34 mouse cellular contexts compared by ENCODE assay signal in the genomic region with DNA sequence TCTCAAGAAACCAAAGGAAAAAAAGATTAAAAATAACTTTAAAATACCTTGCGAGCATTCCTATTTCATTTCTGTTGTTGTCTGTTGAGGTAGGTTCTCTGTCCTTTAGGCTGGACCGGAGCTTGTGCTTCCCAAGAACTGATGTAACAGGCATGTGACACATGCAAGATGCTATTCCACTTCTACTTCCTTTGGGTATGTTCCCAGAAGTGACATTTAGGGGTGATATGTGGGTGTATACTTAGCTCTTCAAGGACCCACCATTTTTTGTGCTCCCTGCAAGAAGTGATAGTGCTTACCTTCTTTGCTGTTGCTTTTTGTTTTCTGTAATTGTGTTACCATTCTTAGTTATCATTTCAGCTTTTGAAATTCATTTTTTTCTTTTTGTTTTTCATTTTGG.
"Had no signal": no experiment of that assay in that cellular context is flagged by ENCODE, and none has a peak within 500 bp of the region (broad histone marks: within the 10 kb centered on the region; RNA-seq: fewer than 3 reads in every experiment).

No protein-coding gene starts in this region.

- DNase-seq: heart, postnatal 10 days; heart, postnatal 14 days; heart, postnatal 36 days; heart, postnatal 4 days; kidney, adult 11 months; kidney, adult 18-20 months; kidney, adult 2 months; kidney, adult 8-10 months; kidney, adult 9 months; kidney, postnatal 10 days; kidney, postnatal 14 days; kidney, postnatal 25 days; kidney, postnatal 36 days; kidney, postnatal 4 days; layer of hippocampus, adult 9-11 months; layer of hippocampus, postnatal 36 days had no signal

- H3K27me3 ChIP-seq: heart, embryonic 12.5 days; heart, embryonic 13.5 days; heart, embryonic 15.5 days; hindbrain, embryonic 12.5 days; hindbrain, embryonic 13.5 days; hindbrain, embryonic 15.5 days; intestine, embryonic 15.5 days; kidney, embryonic 15.5 days had no signal

- H3K4me3 ChIP-seq: heart, embryonic 12.5 days; heart, embryonic 13.5 days; heart, embryonic 15.5 days; hindbrain, embryonic 10.5 days; hindbrain, embryonic 12.5 days; hindbrain, embryonic 13.5 days; hindbrain, embryonic 15.5 days; intestine, embryonic 15.5 days; kidney, embryonic 15.5 days; layer of hippocampus, adult 2 months; left cerebral cortex, adult 2 months had no signal

- H3K9me3 ChIP-seq: heart, embryonic 12.5 days; heart, embryonic 13.5 days; heart, embryonic 15.5 days; hindbrain, embryonic 10.5 days; hindbrain, embryonic 12.5 days; hindbrain, embryonic 13.5 days; hindbrain, embryonic 15.5 days; intestine, embryonic 15.5 days; kidney, embryonic 15.5 days had no signal

- H3K4me2 ChIP-seq: heart, embryonic 12.5 days; heart, embryonic 13.5 days; heart, embryonic 15.5 days; hindbrain, embryonic 12.5 days; hindbrain, embryonic 13.5 days; hindbrain, embryonic 14.5 days; hindbrain, embryonic 15.5 days; intestine, embryonic 15.5 days; kidney, embryonic 15.5 days had no signal

- ATAC-seq: hindbrain, embryonic 16.5 days; hindbrain, postnatal 0 days; inflammation-experienced regulatory T-cells, adult 6 months; intestine, embryonic 15.5 days; intestine, embryonic 16.5 days; intestine, postnatal 0 days had no signal

- H3K27ac ChIP-seq: heart, embryonic 13.5 days; heart, embryonic 15.5 days; hindbrain, embryonic 10.5 days; hindbrain, embryonic 12.5 days; hindbrain, embryonic 13.5 days; hindbrain, embryonic 14.5 days; hindbrain, embryonic 15.5 days; hindbrain, postnatal 0 days; intestine, embryonic 15.5 days; kidney, embryonic 15.5 days; kidney, postnatal 0 days; layer of hippocampus, adult 2 months; left cerebral cortex, adult 2 months had no signal

- H3K36me3 ChIP-seq: heart, embryonic 12.5 days; heart, embryonic 13.5 days; heart, embryonic 15.5 days; hindbrain, embryonic 10.5 days; hindbrain, embryonic 12.5 days; hindbrain, embryonic 13.5 days; hindbrain, embryonic 15.5 days; intestine, embryonic 15.5 days; kidney, embryonic 15.5 days had no signal

- H3K9ac ChIP-seq: heart, embryonic 12.5 days; heart, embryonic 13.5 days; heart, embryonic 15.5 days; hindbrain, embryonic 12.5 days; hindbrain, embryonic 13.5 days; hindbrain, embryonic 14.5 days; hindbrain, embryonic 15.5 days; intestine, embryonic 15.5 days; kidney, embryonic 15.5 days had no signal

- H3K4me1 ChIP-seq: heart, embryonic 12.5 days; heart, embryonic 13.5 days; heart, embryonic 15.5 days; hindbrain, embryonic 10.5 days; hindbrain, embryonic 12.5 days; hindbrain, embryonic 13.5 days; hindbrain, embryonic 15.5 days; intestine, embryonic 15.5 days; kidney, embryonic 15.5 days had no signal
